Mouse (Mus musculus) liver, embryonic 11.5 days (tissue): ENCODE results near the gene Trib3. TPM values are rescaled to one million over a fixed set of nuclear protein-coding genes. Genes with fewer than 3 reads are reported as not detected.
A peak's percentile ranks its signal among the peaks of the same experiment; 100 is the strongest.

Experiments used
- ATAC-seq: fragments of 200-750 bp; cut with Nextera tagmentation; replicated peaks from 2 replicates; pipeline ENCODE4 v1.8.0; 2017; ENCODE audit warnings: moderate number of reproducible peaks, mild to moderate bottlenecking, moderate TSS enrichment, moderate library complexity; ENCODE audit not compliant: low FRiP score
- DNase-seq: peaks from one replicate; pipeline ENCODE4 v3.0.0-alpha.2; 2017; ENCODE audit warnings: low spot score
- H3K27ac ChIP-seq: fragments of 300-500 bp; sonication (generic); 2 replicates; pipeline ENCODE4 v1.5.1; 2014; ENCODE audit warnings: mild to moderate bottlenecking, low read depth, low read length, control low read depth
- H3K27me3 ChIP-seq: fragments of 300-500 bp; sonication (generic); replicated peaks from 2 replicates; pipeline ENCODE4 v1.6.1; 2014; ENCODE audit warnings: low read length, mixed read lengths; ENCODE audit not compliant: control insufficient read depth, insufficient read depth
- H3K36me3 ChIP-seq: fragments of 300-500 bp; sonication (generic); 2 replicates; pipeline ENCODE4 v1.6.1; 2014; ENCODE audit warnings: mild to moderate bottlenecking, low read length, moderate library complexity, mixed read lengths; ENCODE audit not compliant: control insufficient read depth, insufficient read depth
- H3K4me1 ChIP-seq: fragments of 300-500 bp; sonication (generic); replicated peaks from 2 replicates; pipeline ENCODE4 v1.6.1; 2014; ENCODE audit warnings: low read length, mixed read lengths; ENCODE audit not compliant: control insufficient read depth, insufficient read depth
- H3K4me2 ChIP-seq: fragments of 300-500 bp; sonication (generic); 2 replicates; pipeline ENCODE4 v1.6.1; 2014; ENCODE audit warnings: mild to moderate bottlenecking, control low read depth, moderate library complexity
- H3K4me3 ChIP-seq: fragments of 300-500 bp; sonication (generic); 2 replicates; pipeline ENCODE4 v1.5.1; 2014; ENCODE audit warnings: low read depth, low read length, control low read depth
- H3K9ac ChIP-seq: fragments of 300-500 bp; sonication (generic); 2 replicates; pipeline ENCODE4 v1.6.1; 2014; ENCODE audit warnings: low read depth, low read length, control low read depth
- H3K9me3 ChIP-seq: fragments of 300-500 bp; sonication (generic); 2 replicates; pipeline ENCODE4 v1.6.1; 2016; ENCODE audit warnings: low read length, inconsistent platforms, mixed read lengths; ENCODE audit not compliant: control insufficient read depth
- WGBS: fragments of 180-500 bp; shearing (Covaris S2); extraction: QIAGEN DNeasy Blood & Tissue Kit; methylation state at CpG from one replicate; pipeline ENCODE4 v1.1.7; 2014; 5-methylcytosine and 5-hydroxymethylcytosine counted together
- polyA plus RNA-seq: library from polyadenylated mRNA; unstranded; fragments of >200 nt; fragmentation: Nextera tagmentation; extraction: Ambion mirVana; gene quantifications from 2 replicates; pipeline ENCODE4 v1.2.1, GENCODE M21; 2014

Trib3 gene
- polyA plus RNA-seq = 13.9 and 18.1 TPM in 2 replicates

- H3K27me3 ChIP-seq = no peaks in the 10 kb centered on the region
- no peaks in the 10 kb centered on the region for H3K9me3 ChIP-seq
- peak within 1 kb of the TSS; percentile 96 for H3K4me2 ChIP-seq
- H3K36me3 ChIP-seq = no peaks in the 10 kb centered on the region
- peaks cover 29% of the 10 kb centered on the region for H3K4me1 ChIP-seq
- peak within 1 kb of the TSS; percentile 74 for H3K27ac ChIP-seq
- peak within 1 kb of the TSS; percentile 77 for H3K9ac ChIP-seq
- under 1% methylated on average over 52 of the region's 52 CpGs for WGBS
- ATAC-seq (peak; percentile 81), DNase-seq (peak; percentile 86)
- peak within 1 kb of the TSS; percentile 73 for H3K4me3 ChIP-seq
These were observed at the start of gene Trib3 for GRCm38 (mm10) chr2:152343329-152344213. Gene Trib3, minus strand, starts transcription at chr2:152344032.

- H3K9me3 ChIP-seq = no peaks in the 10 kb centered on the region
- H3K4me1 ChIP-seq = peaks cover 27% of the 10 kb centered on the region
- no peak overlapping the region for H3K4me3 ChIP-seq
- 63% methylated on average over 9 of the region's 9 CpGs for WGBS
- H3K36me3 ChIP-seq = no peaks in the 10 kb centered on the region
- no peak overlapping the region for H3K27ac ChIP-seq
- H3K9ac ChIP-seq = no peak overlapping the region
- no peak for DNase-seq
- no peak for ATAC-seq
- H3K27me3 ChIP-seq = no peaks in the 10 kb centered on the region
- H3K4me2 ChIP-seq = peak overlapping the region; percentile 99
These were observed 49.6 kb upstream of the Trib3 start for GRCm38 (mm10) chr2:152393225-152394017.

GRCm38 (mm10) chr2:152392786-152393185 lies 49.0 kb upstream of the Trib3 start:
- 17% methylated on average over 3 of the region's 3 CpGs for WGBS
- Histone ChIP-seq H3K27me3 (no peaks in the 10 kb centered on the region), H3K4me1 (peaks cover 27% of the 10 kb centered on the region), H3K4me2 (no peak overlapping the region), H3K4me3 (no peak overlapping the region), H3K9me3 (no peaks in the 10 kb centered on the region), H3K36me3 (no peaks in the 10 kb centered on the region), H3K27ac (no peak overlapping the region), H3K9ac (no peak overlapping the region)
- DNase-seq = no peak
- ATAC-seq = no peak

- Histone ChIP-seq H3K9ac (no peak overlapping the region), H3K36me3 (no peaks in the 10 kb centered on the region), H3K4me1 (no peaks in the 10 kb centered on the region), H3K27me3 (no peaks in the 10 kb centered on the region), H3K9me3 (no peaks in the 10 kb centered on the region), H3K4me3 (no peak overlapping the region), H3K27ac (no peak overlapping the region), H3K4me2 (no peak overlapping the region)
- DNase-seq = no peak
- 82% methylated on average over 4 of the region's 4 CpGs for WGBS
- ATAC-seq = no peak
These were observed 40.4 kb upstream of the Trib3 start for GRCm38 (mm10) chr2:152384191-152384590.

GRCm38 (mm10) chr2:152376345-152376741 lies 32.5 kb upstream of the Trib3 start, which contains the start of gene Nrsn2:
Gene Nrsn2, minus strand, starts transcription at chr2:152376638.
- no peak within 1 kb of the TSS for H3K4me3 ChIP-seq
- H3K4me2 ChIP-seq = peak within 1 kb of the TSS; percentile 25

GRCm38 (mm10) chr2:152375652-152376344 lies 32.0 kb upstream of the Trib3 start:
- no peak overlapping the region for H3K4me3 ChIP-seq
- no peaks in the 10 kb centered on the region for H3K9me3 ChIP-seq
- peaks cover 40% of the 10 kb centered on the region for H3K27me3 ChIP-seq

More at GRCm38 (mm10) chr2:152376345-152376741, 32.5 kb upstream of the Trib3 start, which contains the start of gene Nrsn2:
- no peaks in the 10 kb centered on the region for H3K4me1 ChIP-seq
- H3K9ac ChIP-seq = no peak within 1 kb of the TSS
- no peak within 1 kb of the TSS for H3K27ac ChIP-seq
- ATAC-seq (no peak), DNase-seq (no peak)
- 3% methylated on average over 16 of the region's 16 CpGs for WGBS
- H3K9me3 ChIP-seq = no peaks in the 10 kb centered on the region
- peaks cover 40% of the 10 kb centered on the region for H3K27me3 ChIP-seq
- no peaks in the 10 kb centered on the region for H3K36me3 ChIP-seq

GRCm38 (mm10) chr2:152373547-152373946 lies 29.7 kb upstream of the Trib3 start:
- DNase-seq = no peak
- no peak overlapping the region for H3K4me3 ChIP-seq
- H3K36me3 ChIP-seq = no peaks in the 10 kb centered on the region
- H3K9me3 ChIP-seq = no peaks in the 10 kb centered on the region
- no peaks in the 10 kb centered on the region for H3K4me1 ChIP-seq
- ATAC-seq = no peak
- H3K9ac ChIP-seq = no peak overlapping the region
- no peak overlapping the region for H3K27ac ChIP-seq
- 72% methylated on average over 9 of the region's 9 CpGs for WGBS
- H3K4me2 ChIP-seq = no peak overlapping the region
- peaks cover 40% of the 10 kb centered on the region for H3K27me3 ChIP-seq

More at GRCm38 (mm10) chr2:152375652-152376344, 32.0 kb upstream of the Trib3 start:
- H3K9ac ChIP-seq = no peak overlapping the region
- WGBS = 10% methylated on average over 21 of the region's 21 CpGs
- DNase-seq = no peak
- no peaks in the 10 kb centered on the region for H3K4me1 ChIP-seq
- ATAC-seq = no peak
- H3K4me2 ChIP-seq = peak overlapping the region; percentile 25; the same call in 1 of the 2 replicates
- no peak overlapping the region for H3K27ac ChIP-seq
- H3K36me3 ChIP-seq = no peaks in the 10 kb centered on the region

GRCm38 (mm10) chr2:152372661-152373060 lies 28.8 kb upstream of the Trib3 start:
- no peaks in the 10 kb centered on the region for H3K36me3 ChIP-seq
- H3K4me3 ChIP-seq = no peak overlapping the region
- peaks cover 39% of the 10 kb centered on the region for H3K27me3 ChIP-seq
- 53% methylated on average over 4 of the region's 4 CpGs for WGBS
- no peak overlapping the region for H3K27ac ChIP-seq
- H3K9me3 ChIP-seq = no peaks in the 10 kb centered on the region
- H3K4me2 ChIP-seq = no peak overlapping the region
- no peaks in the 10 kb centered on the region for H3K4me1 ChIP-seq
- no peak for ATAC-seq
- no peak overlapping the region for H3K9ac ChIP-seq
- DNase-seq = no peak
